Mouse (Mus musculus) c-Kit-positive CD71-negative TER-119-negative erythroid progenitor cells, embryonic 14.5 days (primary cell): ENCODE results near the gene Crispld2.

Experiments
- DNase-seq: peaks from one replicate; pipeline ENCODE4 v3.0.0-alpha.2; 2013; ENCODE audit warnings: low read depth

Crispld2 gene

DNA sequence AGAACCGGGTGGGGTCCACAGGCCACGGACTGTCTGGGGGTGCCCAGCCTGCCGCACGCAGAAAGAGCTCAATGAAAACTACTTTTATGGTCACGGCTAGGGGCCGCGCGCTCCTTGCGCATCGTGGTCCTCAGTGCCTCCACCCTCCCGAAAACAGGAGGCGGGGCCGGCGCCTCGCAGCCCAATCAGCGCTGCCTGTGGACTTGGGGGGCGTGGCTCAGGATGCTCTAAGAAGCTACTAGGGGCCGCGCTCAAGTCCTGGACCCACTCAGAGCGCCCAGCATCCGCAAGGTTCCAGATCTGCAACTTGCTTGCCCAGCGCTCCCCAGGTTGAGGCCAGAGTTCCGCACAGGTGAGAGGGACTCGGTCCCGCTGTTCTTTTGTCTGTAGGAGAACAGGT is at the start of gene Crispld2:
TSS of gene Crispld2 (plus strand) at position 190 of the 400 bp plus-strand sequence.
- DNase-seq: peak; percentile 64

- DNase-seq: no peak
Observed at GRCm38 (mm10) chr8:119943616-119944015, 48.6 kb upstream of the Crispld2 start.

GRCm38 (mm10) chr8:119944096-119944811 is 48.0 kb upstream of the Crispld2 start:
- DNase-seq: peak; percentile 46

- DNase-seq: no peak
Observed at GRCm38 (mm10) chr8:119946326-119946865, 45.8 kb upstream of the Crispld2 start.

DNA sequence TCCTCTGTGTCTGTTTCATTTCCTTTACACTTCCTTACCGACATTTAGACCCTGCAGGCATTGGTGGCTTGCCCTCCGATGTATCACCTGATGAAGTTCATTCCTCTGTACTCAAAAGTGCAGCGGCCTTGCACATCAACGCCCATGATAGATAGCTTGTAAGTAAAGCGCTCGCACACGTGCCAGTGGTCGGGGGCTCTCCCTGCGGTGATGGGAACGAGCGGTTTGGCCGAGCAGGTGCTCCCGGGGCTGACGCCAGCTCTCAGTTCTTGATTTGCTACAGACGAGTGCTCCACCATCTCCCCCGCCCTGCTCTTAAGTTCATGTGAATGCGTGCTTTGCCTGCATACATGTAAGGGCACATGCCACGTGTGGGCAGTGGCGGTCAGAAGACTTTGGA is 44.6 kb upstream of the Crispld2 start:
- DNase-seq: no peak

DNA sequence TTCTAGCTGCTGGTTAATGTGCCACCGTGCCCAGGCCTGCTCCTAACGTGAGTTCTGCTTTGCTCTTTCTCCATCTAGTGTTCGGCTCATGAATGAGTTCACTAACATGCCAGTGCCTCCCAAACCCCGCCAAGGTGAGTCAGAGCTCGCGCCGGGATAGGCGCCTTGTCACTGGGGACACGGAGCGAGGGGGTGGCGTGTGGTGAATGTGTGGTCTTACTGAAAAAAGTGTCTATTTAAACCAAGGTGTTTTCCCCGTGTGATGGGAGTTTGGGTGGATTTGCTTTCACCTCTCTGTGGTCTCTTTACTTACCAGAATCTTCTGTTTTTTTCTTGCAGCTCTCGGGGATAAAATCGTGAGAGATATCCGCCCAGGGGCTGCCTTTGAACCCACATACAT is 43.9 kb upstream of the Crispld2 start:
- no peak for DNase-seq

GRCm38 (mm10) chr8:119952282-119952681 is 40.0 kb upstream of the Crispld2 start:
- DNase-seq: no peak

DNA sequence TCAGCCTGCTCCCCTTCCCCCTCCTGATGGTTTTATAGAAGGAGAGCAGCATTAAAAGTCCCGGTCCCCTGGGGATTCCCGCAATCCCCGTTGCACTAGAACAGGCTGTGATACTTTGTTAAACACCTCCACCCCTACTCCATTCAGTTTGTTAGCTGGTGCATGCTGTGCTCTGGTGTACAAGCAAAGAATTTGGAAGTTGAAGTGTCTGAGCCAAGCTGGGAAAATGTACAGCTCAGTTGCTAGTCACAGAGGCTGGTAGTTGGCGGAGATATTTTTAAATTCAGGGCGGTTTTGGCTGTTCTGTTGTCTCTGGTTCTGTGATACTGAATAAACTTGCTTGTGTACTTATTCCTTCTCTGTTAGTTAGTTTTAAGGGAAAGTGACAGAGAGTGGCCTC is 39.5 kb upstream of the Crispld2 start:
- no peak for DNase-seq

DNA sequence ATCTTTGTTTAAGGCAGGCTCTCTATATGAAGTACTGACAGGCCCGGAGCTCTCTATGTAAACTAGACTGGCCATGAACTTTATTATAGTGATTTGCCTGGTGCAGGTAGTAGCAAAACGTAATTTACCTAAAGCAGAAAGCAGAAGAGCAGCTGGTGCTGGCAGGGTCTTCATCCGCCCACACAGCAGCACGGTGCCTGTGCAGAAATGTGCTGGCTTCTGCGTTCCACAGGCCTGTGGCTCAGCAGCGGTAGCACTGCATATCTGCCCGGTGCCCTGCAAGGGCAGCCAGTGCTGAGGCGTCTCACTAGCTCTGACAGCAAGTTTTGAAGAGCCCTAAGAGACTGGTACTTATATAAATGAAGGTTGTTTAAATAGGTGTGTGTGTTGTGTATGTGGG is 36.9 kb upstream of the Crispld2 start:
- DNase-seq: no peak

DNA sequence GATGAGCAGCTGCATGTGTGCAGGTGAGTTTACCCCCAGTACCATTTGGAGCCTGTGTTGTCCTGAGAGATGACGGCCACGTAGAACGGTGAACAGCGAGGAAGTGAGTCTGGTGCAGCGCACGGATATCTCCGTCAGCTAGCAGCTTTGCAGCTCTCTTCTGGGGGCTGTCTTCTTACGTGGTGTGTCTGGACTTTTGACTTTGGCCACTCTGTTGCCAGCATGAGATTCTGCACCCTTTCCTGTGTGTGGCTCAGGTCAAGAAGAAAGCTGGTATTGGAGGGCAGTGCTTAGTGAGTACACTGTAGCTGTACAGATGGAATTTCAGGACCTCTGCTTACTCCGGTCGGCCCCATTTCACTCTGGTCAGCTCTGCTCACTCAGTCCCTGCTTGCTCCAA is 34.2 kb upstream of the Crispld2 start:
- DNase-seq: no peak

DNA sequence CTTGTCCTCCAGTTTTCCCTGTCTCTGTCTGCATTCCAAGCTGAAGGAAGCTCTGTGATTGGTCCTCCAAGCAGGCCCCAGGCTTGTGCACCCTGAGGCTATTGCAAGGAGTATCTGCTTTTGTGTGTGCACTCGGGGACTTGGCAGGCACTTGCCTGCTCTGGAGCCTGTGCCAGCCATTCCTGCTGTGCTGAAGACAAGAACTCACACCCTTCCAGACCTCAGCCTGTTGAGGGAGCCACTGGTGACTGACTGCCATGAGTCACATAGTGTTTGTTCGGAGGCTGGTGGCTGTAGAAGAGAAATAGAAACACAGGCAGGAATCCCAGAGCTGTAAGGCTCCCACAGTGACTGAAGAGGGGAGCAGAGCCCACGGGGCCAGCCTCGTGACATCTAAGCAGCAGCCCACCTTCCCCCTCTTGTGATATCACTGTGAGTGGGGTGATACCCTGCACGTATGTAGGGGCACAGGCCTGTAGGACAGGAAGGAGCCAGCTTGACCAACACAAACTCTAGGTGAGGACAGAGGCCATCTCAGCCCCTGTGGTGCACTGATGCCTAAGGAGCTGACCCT is 31.6 kb upstream of the Crispld2 start:
- no peak for DNase-seq

- DNase-seq: no peak
Observed at GRCm38 (mm10) chr8:119964859-119965258, 27.4 kb upstream of the Crispld2 start.

DNA sequence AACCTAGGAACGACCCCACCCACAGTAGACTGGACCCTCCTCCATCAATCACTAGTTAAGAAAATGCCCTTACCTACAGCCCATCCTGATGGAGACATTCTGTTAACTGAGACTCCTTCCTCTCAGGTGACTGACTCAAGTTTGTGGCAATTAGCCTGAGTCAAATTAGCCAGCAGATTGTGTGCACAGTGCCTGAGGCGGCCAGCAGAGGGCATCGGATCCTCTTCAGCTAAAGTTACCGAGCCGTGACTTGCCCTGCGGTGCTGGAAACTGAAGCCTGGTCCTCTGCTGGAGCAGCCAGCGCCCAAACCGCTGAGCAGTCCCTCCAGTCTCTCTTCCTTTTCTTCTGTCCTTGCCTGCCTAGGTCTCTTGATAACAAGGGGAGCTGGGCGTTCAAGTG is 24.8 kb upstream of the Crispld2 start:
- DNase-seq: no peak

GRCm38 (mm10) chr8:119970169-119970568 is 22.1 kb upstream of the Crispld2 start:
- no peak for DNase-seq

DNA sequence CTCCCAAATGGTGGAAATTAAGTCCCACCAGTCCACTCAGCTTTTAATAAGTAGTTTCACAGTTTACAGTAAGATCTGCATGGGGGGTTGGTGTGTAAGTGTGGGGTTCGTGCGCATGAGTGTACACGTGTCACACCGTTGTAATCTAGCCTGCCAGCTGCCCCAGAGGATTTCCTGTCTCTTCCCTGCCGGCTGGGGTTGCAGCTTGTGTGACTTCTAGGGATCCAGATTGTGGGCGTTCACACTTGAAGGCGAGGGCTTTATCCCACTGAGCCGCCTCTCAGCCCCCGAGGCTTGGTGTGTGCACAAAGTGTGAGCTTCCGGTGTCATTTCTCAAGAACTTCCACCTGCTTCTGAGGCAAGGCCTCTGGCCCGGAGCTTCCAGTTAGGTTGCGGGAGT is 19.7 kb upstream of the Crispld2 start:
- DNase-seq: peak; percentile 22

- DNase-seq: peak; percentile 13
Observed at GRCm38 (mm10) chr8:119978770-119979381, 13.4 kb upstream of the Crispld2 start.

GRCm38 (mm10) chr8:119981253-119981652 is 11.0 kb upstream of the Crispld2 start:
- DNase-seq: no peak

DNA sequence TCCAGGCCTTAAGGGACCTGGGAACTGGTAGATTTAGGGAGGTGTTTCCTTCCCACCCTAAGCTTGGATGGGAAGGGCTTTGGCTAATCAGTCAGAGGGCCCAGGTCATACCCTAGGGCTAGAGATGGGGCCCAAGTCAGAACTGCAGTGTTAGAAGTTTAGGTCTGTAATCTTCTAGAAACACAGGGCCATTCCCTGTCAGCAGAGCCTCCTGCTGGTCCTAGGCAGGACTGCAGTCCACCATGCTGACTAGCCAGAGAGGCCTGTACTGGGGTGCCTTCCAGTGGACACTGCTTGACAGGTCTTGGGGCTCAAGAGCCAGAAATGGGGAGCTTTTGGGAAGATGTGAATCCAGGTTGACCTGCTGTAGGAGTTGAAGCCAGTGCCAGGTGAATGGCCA is 8.2 kb upstream of the Crispld2 start:
- no peak for DNase-seq

DNA sequence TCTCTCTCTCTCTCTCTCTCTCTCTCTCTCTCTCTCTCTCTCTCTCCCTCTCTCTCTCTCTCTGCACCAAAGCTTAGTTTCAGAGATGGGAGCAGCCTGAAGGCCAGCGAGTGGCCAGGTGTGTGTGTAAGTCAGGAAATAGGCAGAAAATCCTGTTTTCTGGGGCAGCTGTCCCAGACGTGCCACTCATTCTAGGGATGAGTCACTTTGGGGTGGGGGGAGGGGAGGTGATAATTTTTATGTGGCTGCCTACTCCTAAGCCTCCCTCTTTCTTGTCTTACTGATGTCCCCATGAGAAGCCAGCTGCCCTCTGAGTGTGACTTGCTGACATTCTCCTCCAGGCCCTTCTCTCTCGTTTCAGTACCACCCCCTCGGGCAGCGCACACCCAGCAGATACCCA is 6.1 kb upstream of the Crispld2 start:
- no peak for DNase-seq

DNA sequence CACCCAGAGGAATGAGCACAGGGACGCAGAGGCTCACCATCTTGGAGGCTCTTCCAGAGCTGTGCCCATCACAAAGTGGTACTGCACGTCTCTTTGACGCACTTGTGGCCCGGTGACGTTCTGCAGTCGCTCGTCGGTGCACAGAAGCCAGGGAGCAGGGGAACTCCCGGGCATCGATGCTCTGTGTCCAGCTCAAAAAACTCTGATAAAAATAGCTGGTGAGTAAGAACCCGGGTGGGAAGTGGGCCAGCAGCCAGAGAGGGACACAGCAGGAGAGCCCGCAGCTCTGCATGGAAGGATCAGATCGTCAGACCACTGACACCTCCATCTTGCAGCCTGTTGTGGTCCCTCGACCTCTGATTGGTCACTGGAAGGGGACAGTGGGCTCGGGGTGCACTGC is 4.2 kb upstream of the Crispld2 start:
- DNase-seq: no peak

GRCm38 (mm10) chr8:119994114-119994513 is 1.9 kb downstream of the Crispld2 start:
- no peak for DNase-seq

GRCm38 (mm10) chr8:119994556-119994955 is 2.3 kb downstream of the Crispld2 start:
- DNase-seq: no peak

GRCm38 (mm10) chr8:119997266-119997665 is 5.0 kb downstream of the Crispld2 start:
- no peak for DNase-seq
